Mouse (Mus musculus) C2C12 (cell line): Measurements from ENCODE around the gene Gm10401. TPM values are rescaled to one million over a fixed set of nuclear protein-coding genes. Genes with fewer than 3 reads are reported as not detected.

Experiments
- H3K27me3 ChIP-seq: one replicate; pipeline ENCODE4 v1.6.1; 2011; ENCODE audit not compliant: control insufficient read depth, insufficient read depth, insufficient read length
- H3K36me3 ChIP-seq: one replicate; pipeline ENCODE4 v1.6.1; 2011; ENCODE audit not compliant: control insufficient read depth, insufficient read depth
- H3K4me3 ChIP-seq: one replicate; pipeline ENCODE4 v1.5.1; 2011; ENCODE audit warnings: mild to moderate bottlenecking, control low read depth; ENCODE audit not compliant: poor library complexity, insufficient read depth, severe bottlenecking
- H3K79me2 ChIP-seq: one replicate; pipeline ENCODE4 v1.6.1; 2011; ENCODE audit not compliant: control insufficient read depth, insufficient read depth
- H3K79me3 ChIP-seq: one replicate; pipeline ENCODE4 v1.6.1; 2011; ENCODE audit warnings: low read depth, control low read depth
- H3ac ChIP-seq: one replicate; pipeline ENCODE3; 2011; ENCODE audit warnings: low read depth; ENCODE audit not compliant: control insufficient read depth, insufficient read length
- CEBPB ChIP-seq: IDR thresholded peaks from one replicate; pipeline ENCODE4 v1.6.1; 2011; ENCODE audit warnings: low read depth, mild to moderate bottlenecking, control low read depth, moderate library complexity
- CTCF ChIP-seq: IDR thresholded peaks from one replicate; pipeline ENCODE4 v1.5.1; 2011; ENCODE audit not compliant: control insufficient read depth, insufficient read depth, insufficient read length
- FOSL1 ChIP-seq: IDR thresholded peaks from one replicate; pipeline ENCODE4 v1.8.0; 2011; ENCODE audit warnings: mild to moderate bottlenecking, low read length; ENCODE audit not compliant: poor library complexity, insufficient read depth, severe bottlenecking
- MAX ChIP-seq: IDR thresholded peaks from one replicate; pipeline ENCODE4 v1.6.1; 2011; ENCODE audit warnings: mild to moderate bottlenecking, control low read depth
- MYOD1 ChIP-seq: IDR thresholded peaks from one replicate; pipeline ENCODE4 v1.6.1; 2011; ENCODE audit warnings: low read depth; ENCODE audit not compliant: control insufficient read depth, insufficient read length
- MYOG ChIP-seq: IDR thresholded peaks from one replicate; pipeline ENCODE4 v1.6.1; 2011; ENCODE audit not compliant: control insufficient read depth, insufficient read length; ENCODE audit errors: extremely low read depth
- USF1 ChIP-seq: IDR thresholded peaks from one replicate; pipeline ENCODE4 v1.6.1; 2011; ENCODE audit warnings: low read depth, mild to moderate bottlenecking, control low read depth, moderate library complexity
- polyA plus RNA-seq: library from polyadenylated mRNA; unstranded; fragments of >200 nt; fragmentation: generic; extraction: Trizol; gene quantifications from one replicate; pipeline ENCODE4 v1.2.1, GENCODE M21; 2012; ENCODE audit warnings: missing spikeins

The Gm10401 gene
- polyA plus RNA-seq, 1 experiment: 6.5 TPM

- H3K79me3 ChIP-seq: no peaks in the 10 kb centered on the region
- no peak overlapping the region for H3ac ChIP-seq
- peaks cover 31% of the 10 kb centered on the region for H3K36me3 ChIP-seq
- TF ChIP-seq CTCF (no peak), CEBPB (no peak), FOSL1 (no peak), MAX (no peak), MYOD1 (no peak), USF1 (no peak), MYOG (no peak)
- no peaks in the 10 kb centered on the region for H3K27me3 ChIP-seq
- no peak overlapping the region for H3K4me3 ChIP-seq
- no peaks in the 10 kb centered on the region for H3K79me2 ChIP-seq
Observed at GRCm38 (mm10) chr5:115144471-115144870, 46.4 kb upstream of the Gm10401 start.

DNA sequence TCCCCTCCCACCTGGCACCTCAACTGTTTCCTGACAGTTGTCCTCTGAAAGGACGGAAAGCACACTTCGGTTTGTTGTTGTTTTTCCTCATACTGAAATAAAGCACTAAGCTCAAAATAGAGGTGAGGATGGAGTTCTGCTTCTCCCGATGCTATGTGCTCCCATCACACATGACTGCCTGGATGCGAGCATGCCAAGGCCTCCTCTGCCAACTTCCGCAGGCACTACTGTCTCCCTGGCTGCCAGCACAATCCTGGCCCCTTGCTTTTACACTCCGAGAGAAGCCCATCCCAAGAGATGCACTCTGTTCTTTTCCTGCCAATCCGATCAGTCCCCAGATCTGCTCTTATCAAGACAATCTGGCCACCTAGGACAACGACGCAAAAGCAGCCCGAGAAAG is 45.5 kb upstream of the Gm10401 start:
- no peak overlapping the region for H3ac ChIP-seq
- H3K79me3 ChIP-seq: no peaks in the 10 kb centered on the region
- no peaks in the 10 kb centered on the region for H3K79me2 ChIP-seq
- TF ChIP-seq FOSL1 (no peak), MYOD1 (no peak), USF1 (no peak), MYOG (no peak), CEBPB (no peak), CTCF (no peak), MAX (no peak)
- peaks cover 24% of the 10 kb centered on the region for H3K36me3 ChIP-seq
- no peaks in the 10 kb centered on the region for H3K27me3 ChIP-seq
- no peak overlapping the region for H3K4me3 ChIP-seq

DNA sequence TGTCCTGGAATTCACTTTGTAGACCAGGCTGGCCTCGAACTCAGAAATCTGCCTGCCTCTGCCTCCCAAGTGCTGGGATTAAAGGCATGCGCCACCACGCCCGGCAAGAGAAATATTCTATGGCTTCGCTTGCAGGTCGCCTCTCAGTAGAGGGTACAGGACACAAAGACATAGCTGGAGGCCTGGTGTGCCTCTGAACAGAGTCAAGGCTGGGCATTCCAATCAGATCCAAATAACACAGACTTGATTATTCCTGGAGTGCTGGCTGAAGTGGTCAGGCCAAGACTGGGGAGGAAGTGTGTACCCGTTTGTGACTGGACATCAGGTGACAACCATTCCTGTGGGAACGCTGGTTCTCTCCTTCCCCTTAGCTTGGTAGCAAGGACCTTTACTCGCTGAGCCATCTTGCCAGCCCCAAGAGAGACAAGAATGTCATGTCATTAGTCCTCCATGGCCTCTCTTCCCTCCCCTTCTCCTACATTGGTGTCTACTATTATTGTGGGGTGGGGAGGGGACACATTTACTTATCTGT is 44.1 kb upstream of the Gm10401 start:
- no peak for TF ChIP-seq USF1
- TF ChIP-seq CTCF: no peak
- no peak for TF ChIP-seq MYOG
- no peak for TF ChIP-seq MYOD1
- no peak for TF ChIP-seq MAX
- TF ChIP-seq CEBPB: no peak
- no peak for TF ChIP-seq FOSL1
- Histone ChIP-seq H3K36me3 (peaks cover 12% of the 10 kb centered on the region), H3K27me3 (no peaks in the 10 kb centered on the region), H3ac (no peak overlapping the region), H3K4me3 (no peak overlapping the region), H3K79me2 (no peaks in the 10 kb centered on the region), H3K79me3 (no peaks in the 10 kb centered on the region)

DNA sequence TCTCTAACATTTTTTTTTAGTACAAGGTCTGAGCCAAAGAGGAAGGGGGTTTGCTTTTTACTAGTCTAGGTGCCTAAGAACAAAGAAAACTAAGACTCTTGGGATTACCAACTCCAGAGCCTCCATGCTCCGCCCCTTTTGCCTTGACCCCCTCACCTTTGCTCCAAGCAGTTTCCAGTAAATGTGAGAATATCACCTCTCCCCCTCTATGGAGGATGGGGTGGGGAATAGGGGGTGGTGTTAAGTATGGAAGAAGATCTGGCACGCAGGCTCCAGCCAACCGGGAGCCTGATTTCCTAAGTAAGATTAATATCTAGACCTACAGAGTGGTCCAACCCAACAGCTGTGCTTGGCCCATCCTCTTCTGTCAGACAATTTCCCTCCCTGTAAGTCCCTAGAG is 42.6 kb upstream of the Gm10401 start:
- H3K36me3 ChIP-seq: no peaks in the 10 kb centered on the region
- TF ChIP-seq MAX (no peak), MYOG (no peak), CEBPB (no peak), MYOD1 (no peak), CTCF (no peak), USF1 (no peak), FOSL1 (no peak)
- no peaks in the 10 kb centered on the region for H3K79me3 ChIP-seq
- H3K79me2 ChIP-seq: no peaks in the 10 kb centered on the region
- no peaks in the 10 kb centered on the region for H3K27me3 ChIP-seq
- no peak overlapping the region for H3K4me3 ChIP-seq
- H3ac ChIP-seq: no peak overlapping the region

- Histone ChIP-seq H3ac (no peak overlapping the region), H3K79me3 (peaks cover 2% of the 10 kb centered on the region), H3K36me3 (no peaks in the 10 kb centered on the region), H3K4me3 (no peak overlapping the region), H3K79me2 (peaks cover 4% of the 10 kb centered on the region), H3K27me3 (no peaks in the 10 kb centered on the region)
- TF ChIP-seq FOSL1: no peak
- no peak for TF ChIP-seq USF1
- no peak for TF ChIP-seq CEBPB
- TF ChIP-seq MYOD1: no peak
- TF ChIP-seq CTCF: no peak
- no peak for TF ChIP-seq MAX
- TF ChIP-seq MYOG: no peak
Observed at GRCm38 (mm10) chr5:115139124-115139523, 41.0 kb upstream of the Gm10401 start.
